Mouse (Mus musculus) midbrain, embryonic 11.5 days (tissue): Measurements from ENCODE around the gene T. TPM values are rescaled to one million over a fixed set of nuclear protein-coding genes. Genes with fewer than 3 reads are reported as not detected.

ENCODE experiments used
- ATAC-seq: fragments of 200-750 bp; cut with Nextera tagmentation; 2 replicates; pipeline ENCODE4 v1.8.0; 2017; ENCODE audit warnings: moderate TSS enrichment, moderate library complexity; ENCODE audit not compliant: low FRiP score
- DNase-seq: peaks from one replicate; pipeline ENCODE4 v3.0.0; 2015; ENCODE audit warnings: low spot score; ENCODE audit errors: missing footprints
- H3K27ac ChIP-seq: fragments of 300-500 bp; sonication (generic); 2 replicates; pipeline ENCODE4 v1.5.1; 2014; ENCODE audit warnings: low read depth, low read length
- H3K27me3 ChIP-seq: fragments of 300-500 bp; sonication (generic); 2 replicates; pipeline ENCODE4 v1.6.1; 2014; ENCODE audit warnings: mild to moderate bottlenecking, low read length, moderate library complexity, mixed read lengths; ENCODE audit not compliant: control insufficient read depth, insufficient read depth
- H3K36me3 ChIP-seq: fragments of 300-500 bp; sonication (generic); 2 replicates; pipeline ENCODE4 v1.6.1; 2014; ENCODE audit warnings: mild to moderate bottlenecking, low read length, moderate library complexity, mixed read lengths; ENCODE audit not compliant: control insufficient read depth, insufficient read depth
- H3K4me1 ChIP-seq: fragments of 300-500 bp; sonication (generic); 2 replicates; pipeline ENCODE4 v1.6.1; 2014; ENCODE audit warnings: low read length; ENCODE audit not compliant: control insufficient read depth, insufficient read depth
- H3K4me2 ChIP-seq: fragments of 300-500 bp; sonication (generic); 2 replicates; pipeline ENCODE4 v1.6.1; 2014; ENCODE audit warnings: mild to moderate bottlenecking, moderate library complexity
- H3K4me3 ChIP-seq: fragments of 300-500 bp; sonication (generic); 2 replicates; pipeline ENCODE4 v1.5.1; 2014; ENCODE audit warnings: low read depth, low read length
- H3K9ac ChIP-seq: fragments of 300-500 bp; sonication (generic); 2 replicates; pipeline ENCODE4 v1.6.1; 2014; ENCODE audit warnings: low read length
- H3K9me3 ChIP-seq: fragments of 300-500 bp; sonication (generic); 2 replicates; pipeline ENCODE4 v1.6.1; 2016; ENCODE audit warnings: low read length; ENCODE audit not compliant: control insufficient read depth
- WGBS: fragments of 180-500 bp; shearing (Covaris S2); extraction: QIAGEN DNeasy Blood & Tissue Kit; methylation state at CpG from one replicate; pipeline ENCODE4 v1.1.7; 2014; 5-methylcytosine and 5-hydroxymethylcytosine counted together
- polyA plus RNA-seq: library from polyadenylated mRNA; unstranded; fragments of >200 nt; fragmentation: Nextera tagmentation; extraction: Ambion mirVana; gene quantifications from 2 replicates; pipeline ENCODE4 v1.2.1, GENCODE M21; 2014

T gene
- polyA plus RNA-seq, 1 experiment from 2014 or later = 0.93 TPM

DNA sequence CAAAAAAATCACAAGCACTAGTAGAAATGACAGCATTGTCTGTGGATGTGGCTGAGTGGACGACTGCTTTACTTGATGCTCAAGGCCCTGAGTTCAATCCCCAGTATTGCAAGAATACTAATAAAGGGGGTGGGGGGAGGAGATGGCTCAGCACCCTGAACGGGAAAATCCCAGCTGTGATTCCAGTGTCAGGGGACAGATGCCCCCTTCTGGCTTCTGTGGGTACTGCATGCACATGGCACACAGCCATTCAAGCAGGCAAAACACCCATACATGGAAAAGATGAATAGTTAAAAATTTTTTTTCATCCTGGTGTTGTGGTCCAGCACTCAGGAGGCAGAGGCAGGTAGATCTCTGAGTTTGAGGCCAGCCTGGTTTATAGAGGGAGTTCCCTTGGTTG lies 10.9 kb upstream of the T start:
- no peak overlapping the region for H3K4me2 ChIP-seq
- DNase-seq = peak; percentile 88
- no peak overlapping the region for H3K27ac ChIP-seq
- H3K9ac ChIP-seq = no peak overlapping the region
- WGBS = 43% methylated on average over 2 of the region's 2 CpGs
- no peaks in the 10 kb centered on the region for H3K4me1 ChIP-seq
- no peaks in the 10 kb centered on the region for H3K36me3 ChIP-seq
- H3K4me3 ChIP-seq = no peak overlapping the region
- no peak for ATAC-seq
- H3K9me3 ChIP-seq = no peaks in the 10 kb centered on the region
- H3K27me3 ChIP-seq = peaks cover 3% of the 10 kb centered on the region

DNA sequence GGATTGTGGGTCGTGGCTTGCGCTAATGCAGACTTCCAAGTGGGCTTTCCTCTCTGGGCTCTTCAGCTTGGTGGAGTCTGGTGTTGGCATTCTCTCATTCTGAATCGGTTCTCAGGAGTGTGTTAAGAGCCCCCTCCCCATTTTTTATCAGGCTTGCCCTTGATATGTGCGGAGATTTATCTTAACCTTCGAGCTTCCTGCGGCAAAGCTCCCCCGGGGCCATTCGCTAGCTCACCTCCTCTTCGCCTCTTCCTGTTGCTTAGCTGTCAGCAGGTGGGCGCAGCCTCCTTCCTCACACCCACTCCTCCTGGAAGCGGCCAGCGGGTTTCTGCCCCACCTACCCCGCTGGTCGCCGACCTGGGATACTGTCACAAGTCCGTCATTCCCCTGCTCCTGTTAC lies 4.8 kb upstream of the T start:
- peak; percentile 90 for DNase-seq
- Histone ChIP-seq H3K4me2 (no peak overlapping the region), H3K9ac (no peak overlapping the region), H3K4me3 (no peak overlapping the region), H3K4me1 (peaks cover 13% of the 10 kb centered on the region), H3K27me3 (peaks cover 62% of the 10 kb centered on the region), H3K9me3 (no peaks in the 10 kb centered on the region), H3K27ac (no peak overlapping the region), H3K36me3 (no peaks in the 10 kb centered on the region)
- WGBS = 2% methylated on average over 16 of the region's 16 CpGs
- no peak for ATAC-seq

DNA sequence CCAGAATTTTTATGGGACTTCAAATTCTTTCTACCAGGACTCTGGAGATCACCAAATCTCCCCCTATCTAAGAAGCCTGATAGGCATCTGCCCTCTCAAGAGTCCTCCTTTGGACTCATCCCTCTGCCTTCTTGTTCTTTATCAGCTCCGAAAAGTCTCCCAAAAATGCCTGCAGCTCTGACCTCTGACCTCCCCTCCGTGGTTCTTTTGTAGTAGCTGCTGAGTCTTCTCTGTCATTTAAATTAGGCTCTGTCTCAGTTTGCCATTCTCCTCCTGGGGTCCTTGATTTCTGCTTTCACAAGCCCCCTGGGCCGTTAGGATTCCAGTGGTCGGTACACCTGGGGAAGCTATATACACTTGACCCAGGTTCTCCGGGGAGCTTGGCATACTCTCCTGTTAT lies 4.3 kb upstream of the T start:
- no peak overlapping the region for H3K4me3 ChIP-seq
- peaks cover 13% of the 10 kb centered on the region for H3K4me1 ChIP-seq
- ATAC-seq (no peak), DNase-seq (peak; percentile 92)
- H3K4me2 ChIP-seq = no peak overlapping the region
- no peak overlapping the region for H3K27ac ChIP-seq
- WGBS = 3% methylated on average over 5 of the region's 5 CpGs
- no peaks in the 10 kb centered on the region for H3K9me3 ChIP-seq
- no peak overlapping the region for H3K9ac ChIP-seq
- H3K36me3 ChIP-seq = no peaks in the 10 kb centered on the region
- peaks cover 67% of the 10 kb centered on the region for H3K27me3 ChIP-seq

- H3K4me1 ChIP-seq = peaks cover 13% of the 10 kb centered on the region
- H3K4me3 ChIP-seq = no peak overlapping the region
- H3K9me3 ChIP-seq = no peaks in the 10 kb centered on the region
- DNase-seq (peak; percentile 92), ATAC-seq (no peak)
- H3K27me3 ChIP-seq = peaks cover 90% of the 10 kb centered on the region
- H3K27ac ChIP-seq = no peak overlapping the region
- no peak overlapping the region for H3K4me2 ChIP-seq
- under 1% methylated on average over 17 of the region's 17 CpGs for WGBS
- H3K9ac ChIP-seq = no peak overlapping the region
- no peaks in the 10 kb centered on the region for H3K36me3 ChIP-seq
Observed at GRCm38 (mm10) chr17:8432179-8432800, 1.9 kb upstream of the T start.

- H3K27ac ChIP-seq = no peak overlapping the region
- ATAC-seq (no peak), DNase-seq (peak; percentile 92)
- no peaks in the 10 kb centered on the region for H3K36me3 ChIP-seq
- H3K27me3 ChIP-seq = peaks cover 97% of the 10 kb centered on the region
- peak overlapping the region; percentile 33 for H3K4me2 ChIP-seq
- no peak overlapping the region for H3K9ac ChIP-seq
- H3K4me3 ChIP-seq = peak overlapping the region; percentile 17
- peaks cover 13% of the 10 kb centered on the region for H3K4me1 ChIP-seq
- WGBS = under 1% methylated on average over 51 of the region's 52 CpGs
- no peaks in the 10 kb centered on the region for H3K9me3 ChIP-seq
Observed at GRCm38 (mm10) chr17:8433121-8433977, 874 bp upstream of the T start.

- H3K9ac ChIP-seq = no peak overlapping the region
- no peak for ATAC-seq
- 14% methylated on average over 7 of the region's 7 CpGs for WGBS
- no peak overlapping the region for H3K4me2 ChIP-seq
- 0 out of 2 replicates have a peak, but pooled peaks cover 5% of the 10 kb centered on the region for H3K4me1 ChIP-seq
- no peaks in the 10 kb centered on the region for H3K9me3 ChIP-seq
- no peak for DNase-seq
- H3K27me3 ChIP-seq = peaks cover 79% of the 10 kb centered on the region
- no peak overlapping the region for H3K4me3 ChIP-seq
- no peak overlapping the region for H3K27ac ChIP-seq
- H3K36me3 ChIP-seq = no peaks in the 10 kb centered on the region
Observed at GRCm38 (mm10) chr17:8436184-8436583, 2.0 kb downstream of the T start.

GRCm38 (mm10) chr17:8444062-8444461 lies 9.8 kb downstream of the T start:
- Histone ChIP-seq H3K9me3 (no peaks in the 10 kb centered on the region), H3K4me1 (no peaks in the 10 kb centered on the region), H3K27me3 (peaks cover under 1% of the 10 kb centered on the region; the same call in 1 of the 2 replicates), H3K36me3 (no peaks in the 10 kb centered on the region), H3K4me3 (no peak overlapping the region), H3K4me2 (no peak overlapping the region), H3K9ac (no peak overlapping the region), H3K27ac (no peak overlapping the region)
- 55% methylated on average over 3 of the region's 3 CpGs for WGBS
- ATAC-seq (no peak), DNase-seq (no peak)

- Histone ChIP-seq H3K4me3 (no peak overlapping the region), H3K9me3 (no peaks in the 10 kb centered on the region), H3K27ac (no peak overlapping the region), H3K4me2 (no peak overlapping the region), H3K4me1 (no peaks in the 10 kb centered on the region), H3K9ac (no peak overlapping the region), H3K36me3 (no peaks in the 10 kb centered on the region), H3K27me3 (no peaks in the 10 kb centered on the region)
- WGBS = 63% methylated on average over 9 of the region's 9 CpGs
- ATAC-seq (no peak), DNase-seq (no peak)
Observed at GRCm38 (mm10) chr17:8447676-8448192, 13.5 kb downstream of the T start.

DNA sequence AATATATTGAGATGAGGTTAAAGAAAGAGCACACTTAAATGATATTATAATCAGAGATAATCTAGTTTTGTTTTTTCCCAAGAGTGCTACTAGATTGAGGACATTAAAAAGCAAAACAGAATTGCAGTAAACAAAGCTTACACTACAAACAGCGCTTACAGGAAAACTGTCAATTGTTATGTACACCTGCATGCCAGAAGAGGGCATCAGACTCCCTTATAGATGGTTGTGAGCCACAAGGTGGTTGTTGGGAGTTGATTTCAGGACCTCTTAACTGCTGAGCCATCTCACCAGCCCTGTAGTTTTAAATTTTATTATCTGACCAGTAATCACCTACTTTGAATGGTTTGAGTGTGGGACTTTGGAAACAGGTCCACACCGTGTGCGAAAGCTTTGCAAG lies 14.1 kb downstream of the T start:
- H3K4me3 ChIP-seq = no peak overlapping the region
- H3K9ac ChIP-seq = no peak overlapping the region
- no peaks in the 10 kb centered on the region for H3K4me1 ChIP-seq
- no peaks in the 10 kb centered on the region for H3K36me3 ChIP-seq
- 67% methylated on average over 3 of the region's 3 CpGs for WGBS
- H3K27ac ChIP-seq = no peak overlapping the region
- no peaks in the 10 kb centered on the region for H3K9me3 ChIP-seq
- ATAC-seq (no peak), DNase-seq (no peak)
- no peaks in the 10 kb centered on the region for H3K27me3 ChIP-seq
- H3K4me2 ChIP-seq = no peak overlapping the region
